Mouse (Mus musculus): ENCODE measurements around the gene Gm20388.

- TF ChIP-seq CTCF (IDR thresholded peaks at IDR 0.05; ENCODE audit: low read depth, low read length) (no peak), GATA1 (IDR thresholded peaks at IDR 0.05; ENCODE audit: borderline replicate concordance, low read length) (no peak)
Observed at GRCm38 (mm10) chr8:123700399-123701070, 3789.9 kb downstream of the Gm20388 start.

Data from G1E (cell line).